Mouse (Mus musculus): ENCODE measurements around the gene Aff1.

The Aff1 gene

DNA sequence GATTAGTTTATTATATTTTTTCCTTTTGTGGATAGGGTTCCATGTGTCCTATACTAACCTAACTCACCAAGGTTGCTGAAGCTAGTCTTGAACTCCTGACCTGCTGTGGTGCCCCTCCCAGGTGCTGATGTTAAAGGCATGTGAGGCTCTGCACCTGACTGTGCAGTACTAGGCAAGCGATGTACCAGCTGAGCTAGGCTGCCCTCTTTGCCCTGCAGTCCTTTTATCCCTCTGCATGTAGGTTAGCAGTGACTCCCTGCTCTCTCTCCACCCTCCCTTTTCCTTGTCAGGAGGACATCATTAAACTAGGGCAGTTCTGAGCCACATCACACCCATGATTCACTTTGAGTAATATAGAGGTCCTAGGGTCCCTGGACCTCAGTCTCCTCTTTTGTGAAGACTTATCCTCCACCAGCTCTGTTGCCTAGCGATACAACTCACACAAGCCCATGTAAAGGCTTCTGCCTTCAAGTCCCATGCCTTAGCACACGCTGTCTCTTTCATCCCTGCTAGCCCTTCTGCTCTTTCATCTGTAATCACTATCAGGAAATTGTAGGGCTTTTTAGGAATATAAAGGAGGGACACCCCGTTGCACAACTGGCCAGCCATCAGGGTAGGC lies 35.7 kb downstream of the Aff1 start:
- DNase-seq: no peak

DNA sequence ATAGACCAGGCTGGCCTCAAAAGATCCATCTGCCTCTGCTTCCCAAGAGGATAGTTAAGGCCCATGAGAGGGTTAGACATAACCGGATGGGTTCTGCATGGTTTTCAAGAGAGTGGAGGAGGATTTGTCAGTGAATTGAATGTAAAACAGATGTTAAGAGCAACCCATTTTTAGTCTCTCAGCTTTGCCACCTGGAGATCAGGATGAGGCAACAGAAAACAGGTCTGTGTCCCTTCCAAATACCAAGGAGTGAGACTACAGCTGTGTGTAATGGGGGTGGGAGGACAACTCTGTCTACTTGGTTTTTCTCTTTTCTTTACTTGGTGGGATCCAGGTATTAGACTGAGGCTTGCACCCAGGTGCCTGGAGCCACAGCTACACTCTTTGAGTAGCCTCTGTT lies 37.1 kb downstream of the Aff1 start:
- no peak for DNase-seq

DNA sequence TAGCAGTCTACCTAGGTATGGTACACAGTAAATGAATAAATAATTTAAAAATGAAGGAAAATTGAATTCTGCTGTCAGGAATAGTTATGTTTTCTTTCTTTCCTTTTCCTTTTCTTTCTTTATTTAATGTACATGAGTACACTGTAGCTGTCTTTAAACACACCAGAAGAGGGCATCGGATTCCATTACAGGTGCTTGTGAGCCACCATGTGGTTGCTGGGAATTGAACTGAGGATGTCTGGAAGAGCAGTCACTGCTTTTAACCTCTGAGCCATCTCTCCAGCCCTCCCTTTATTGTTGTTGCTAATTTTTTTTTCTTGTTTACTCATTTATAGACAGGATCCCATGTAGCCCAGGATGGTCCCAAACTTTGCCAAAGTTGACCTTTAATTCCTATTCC lies 38.0 kb downstream of the Aff1 start:
- no peak for DNase-seq

DNA sequence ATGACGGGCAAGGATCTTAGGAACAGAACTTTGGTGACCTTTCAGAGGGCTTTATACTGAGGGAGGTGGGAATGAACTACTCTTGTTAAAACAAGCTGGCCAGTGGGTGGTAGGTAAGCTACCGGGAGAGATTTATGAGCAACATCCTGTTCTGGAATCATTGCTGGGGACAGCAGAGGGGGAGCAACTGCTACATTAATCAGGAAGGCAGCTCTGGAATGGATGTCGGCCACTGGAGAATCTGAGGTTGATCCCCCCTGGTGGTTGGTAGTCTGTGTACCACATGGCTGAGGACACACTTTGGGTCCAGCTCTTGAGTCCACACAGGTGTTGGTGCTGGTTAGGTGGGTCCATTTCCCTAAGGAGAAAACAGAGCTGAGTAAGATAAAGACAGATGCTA lies 38.6 kb downstream of the Aff1 start:
- peak in 1 of 2 experiments; percentile 14 for DNase-seq

DNA sequence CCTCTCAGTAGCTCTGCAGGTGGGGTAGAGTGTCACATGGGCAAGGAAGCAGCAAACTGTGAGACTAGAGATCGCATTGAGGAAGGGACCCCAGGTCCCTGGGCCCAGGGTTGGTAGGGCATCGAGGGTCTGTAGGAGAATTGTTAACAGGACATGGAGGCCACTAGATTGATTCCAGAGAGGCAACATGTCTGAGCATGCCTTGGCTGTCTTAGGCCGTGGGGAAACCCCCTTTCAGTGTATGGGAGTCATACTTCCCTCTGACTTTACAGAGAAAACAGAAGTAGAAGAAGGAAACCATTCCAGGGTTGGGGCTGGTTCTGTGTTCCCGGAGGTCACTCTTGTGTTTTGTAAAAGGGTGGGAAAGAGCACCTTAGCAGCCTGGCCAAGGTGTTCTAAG lies 40.4 kb downstream of the Aff1 start:
- no peak for DNase-seq

DNA sequence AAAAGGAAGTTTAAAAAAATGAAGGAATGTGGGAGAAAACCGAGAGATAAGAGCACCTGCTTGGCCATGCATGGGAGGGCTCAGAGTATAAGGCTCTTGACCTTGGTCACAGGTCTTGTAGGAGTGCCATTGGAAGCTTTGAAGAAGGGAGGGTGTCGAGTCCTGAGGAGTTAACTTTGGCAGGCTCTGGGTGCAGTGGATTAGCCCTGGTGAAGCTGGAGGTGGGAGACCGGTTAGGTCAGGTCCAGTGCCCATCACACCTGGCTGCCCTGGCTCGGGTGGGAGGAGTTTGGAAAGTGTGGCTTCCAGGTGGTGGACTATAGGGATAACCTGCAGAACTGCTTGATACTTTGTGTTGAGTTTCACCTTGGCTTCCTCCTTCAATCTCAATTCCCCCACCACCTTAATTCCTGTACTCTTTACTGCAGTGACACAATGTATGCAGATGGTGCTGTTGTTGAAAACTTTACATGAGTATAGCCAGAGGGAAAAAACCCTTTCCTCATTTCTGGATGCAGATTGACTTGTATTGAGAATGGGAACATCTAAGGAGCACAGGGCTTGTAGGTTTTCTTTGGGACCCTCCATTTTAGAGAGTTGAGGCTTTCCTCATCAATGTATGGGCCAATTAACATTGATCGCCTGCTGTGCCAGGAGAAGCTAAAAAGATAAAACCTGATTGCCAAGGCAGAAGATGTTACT lies 43.4 kb downstream of the Aff1 start:
- DNase-seq: peak; percentile 54 to 72

DNA sequence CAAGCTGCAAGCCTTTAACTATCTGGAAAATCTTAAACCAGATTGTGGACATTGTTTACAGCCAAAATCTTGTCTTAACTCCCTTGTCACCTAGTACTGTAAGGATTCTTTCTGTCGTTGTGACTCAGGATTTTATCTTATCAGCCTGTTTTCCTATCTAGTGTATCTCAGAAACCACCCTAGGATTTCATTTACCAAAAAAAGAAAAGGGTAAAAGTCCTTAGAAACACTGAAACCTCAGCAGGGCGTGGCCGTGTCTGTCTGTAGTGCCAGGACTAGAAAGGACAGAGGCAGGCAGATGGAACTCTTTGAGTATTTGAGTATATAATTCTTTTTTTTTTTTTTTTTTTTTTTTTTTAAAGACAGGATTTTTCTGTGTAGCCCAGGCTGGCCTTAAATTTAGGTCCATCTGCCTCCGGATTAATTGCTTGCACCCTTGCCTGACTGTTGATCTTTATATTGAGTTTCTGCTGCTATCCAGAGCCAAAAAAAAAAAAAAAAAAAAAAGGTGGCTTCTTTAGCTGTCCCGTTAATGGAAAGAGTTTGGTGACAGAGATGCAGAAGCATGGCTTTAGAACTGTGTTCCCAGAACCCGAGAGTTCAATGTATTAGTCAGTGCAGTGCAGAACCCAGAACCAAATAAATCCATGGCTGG lies 44.5 kb downstream of the Aff1 start:
- no peak for DNase-seq

DNA sequence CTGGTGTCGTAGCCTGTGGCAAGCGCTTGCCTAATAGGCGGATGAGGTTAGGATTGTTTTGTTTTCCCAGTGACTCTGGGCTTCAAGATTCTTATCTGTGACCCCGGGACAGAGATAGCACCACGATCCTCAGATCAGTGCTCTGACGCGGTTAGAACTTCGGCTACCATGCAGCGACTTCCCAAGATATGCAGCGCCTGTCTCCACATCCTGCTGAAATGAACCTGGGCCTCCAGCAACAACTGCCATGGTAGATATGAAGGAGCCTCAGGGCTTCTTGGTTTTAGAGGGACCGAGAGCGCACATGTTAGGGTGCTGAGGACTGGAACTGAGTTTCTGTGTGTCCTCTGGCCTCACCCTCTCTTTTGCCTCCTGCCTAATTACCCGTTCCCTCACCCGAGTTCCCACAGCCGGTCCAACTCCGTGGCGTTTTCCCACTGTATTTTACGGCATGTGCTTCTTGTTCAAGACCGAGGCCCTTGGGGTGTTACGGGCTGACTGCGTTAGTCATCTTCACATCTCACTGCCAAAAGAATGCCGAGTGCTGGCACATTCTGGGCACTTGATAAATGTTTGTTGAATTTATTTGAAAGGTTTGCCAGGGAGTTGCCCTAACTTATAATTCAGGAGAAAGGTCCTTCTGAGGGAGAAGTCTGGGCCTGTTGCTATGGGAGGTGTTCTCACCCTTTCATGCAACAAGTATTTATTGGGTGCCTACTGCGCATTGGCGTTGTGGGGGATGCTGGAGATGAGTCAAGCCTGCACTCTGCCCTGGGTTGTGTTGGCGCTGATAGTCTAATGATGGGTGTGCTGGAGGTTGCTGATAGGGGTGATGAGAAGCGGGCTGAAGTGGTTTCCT lies 45.3 kb downstream of the Aff1 start:
- peak in 1 of 2 experiments; percentile 32 for DNase-seq

DNA sequence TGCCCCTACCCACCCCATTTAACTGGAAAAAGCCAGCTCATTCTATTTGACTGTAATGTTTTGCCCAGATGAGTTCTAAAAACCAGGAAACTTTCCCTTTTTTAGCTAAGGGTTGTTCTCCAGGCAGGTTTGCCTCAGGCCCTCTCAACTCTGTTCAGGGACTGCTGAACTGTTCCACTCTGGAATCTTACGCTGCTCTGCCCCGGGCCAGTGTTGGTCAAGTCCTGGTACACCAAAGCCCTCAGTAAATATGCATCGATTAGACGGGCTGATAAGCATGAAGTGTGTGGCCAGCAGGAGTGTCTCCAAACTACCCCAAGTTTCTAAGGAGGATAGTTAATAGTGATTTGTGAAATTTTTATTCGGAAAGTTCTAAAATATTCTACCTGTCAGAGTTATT lies 46.3 kb downstream of the Aff1 start:
- peak in 1 of 2 experiments; percentile 34 for DNase-seq

DNA sequence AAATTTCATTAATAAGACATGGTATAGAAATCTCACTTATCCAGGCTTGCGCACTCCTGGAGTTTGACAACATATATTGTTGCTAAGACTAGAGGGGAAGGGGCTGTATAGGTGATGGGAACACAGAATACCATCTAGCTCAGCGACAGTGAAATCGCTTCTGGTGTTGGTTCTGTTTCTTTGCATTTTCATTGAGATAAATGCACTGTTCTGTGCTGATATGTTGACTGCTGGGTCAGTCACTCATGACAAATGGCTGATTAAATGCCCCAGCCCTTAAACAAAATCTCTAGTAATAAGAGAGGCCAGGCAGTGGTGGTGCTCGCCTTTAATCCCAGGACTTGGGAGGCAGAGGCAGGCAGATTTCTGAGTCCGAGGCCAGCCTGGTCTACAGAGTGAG lies 47.0 kb downstream of the Aff1 start:
- DNase-seq: no peak

DNA sequence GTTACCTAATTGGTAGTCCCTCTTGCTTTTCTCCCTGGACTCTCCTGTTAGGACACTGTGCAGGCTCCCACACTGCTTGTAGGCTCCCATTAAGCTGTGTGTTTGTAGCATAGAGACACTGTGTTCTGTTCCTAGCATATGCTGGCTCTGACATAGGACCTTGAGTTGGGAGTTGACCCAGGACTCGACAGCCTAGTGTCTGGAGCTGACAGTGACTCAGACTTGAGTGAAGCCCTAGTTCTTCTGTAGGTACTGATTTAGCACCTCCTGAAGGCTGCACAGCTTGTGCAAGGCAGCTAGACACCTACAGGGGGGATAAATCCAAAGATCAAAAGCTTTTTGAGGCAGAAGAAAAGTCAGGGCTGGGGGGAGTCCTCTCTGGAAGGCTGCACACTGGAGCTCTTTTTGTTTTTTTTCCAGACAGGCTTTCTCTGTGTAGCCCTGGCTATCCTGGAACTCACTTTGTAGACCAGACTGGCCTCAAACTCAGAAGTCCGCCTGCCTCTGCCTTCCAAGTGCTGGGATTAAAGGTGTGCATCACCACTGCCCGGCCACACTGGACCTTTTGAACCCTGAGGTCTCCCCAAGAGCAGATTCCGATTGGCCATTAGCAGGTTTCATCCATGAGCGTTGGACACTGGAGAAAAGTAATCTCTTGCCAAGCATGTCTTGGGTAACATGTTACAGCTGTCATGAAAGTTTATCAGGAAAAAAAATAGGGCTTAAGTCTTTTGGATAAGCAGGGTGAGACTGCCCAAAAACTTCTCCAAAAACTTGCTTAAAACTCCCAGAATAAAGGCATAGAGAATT lies 48.1 kb downstream of the Aff1 start:
- DNase-seq: no peak

DNA sequence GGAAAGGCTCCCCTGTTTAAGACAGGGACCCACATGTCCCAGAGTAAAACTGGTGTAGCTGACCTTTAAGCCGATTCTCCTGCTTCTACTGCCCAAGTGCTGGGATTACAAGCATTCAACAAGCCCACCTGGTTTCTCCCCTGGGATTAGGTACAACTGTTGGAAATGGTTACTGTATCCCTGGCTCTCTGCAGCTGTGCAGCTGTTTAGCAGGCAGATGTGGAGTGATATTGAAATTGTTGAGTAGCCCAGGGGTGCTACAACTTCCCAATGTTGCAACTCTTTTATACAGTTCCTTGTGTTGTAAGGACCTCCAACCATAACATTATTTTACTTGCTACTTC lies 48.7 kb downstream of the Aff1 start:
- DNase-seq: no peak

DNA sequence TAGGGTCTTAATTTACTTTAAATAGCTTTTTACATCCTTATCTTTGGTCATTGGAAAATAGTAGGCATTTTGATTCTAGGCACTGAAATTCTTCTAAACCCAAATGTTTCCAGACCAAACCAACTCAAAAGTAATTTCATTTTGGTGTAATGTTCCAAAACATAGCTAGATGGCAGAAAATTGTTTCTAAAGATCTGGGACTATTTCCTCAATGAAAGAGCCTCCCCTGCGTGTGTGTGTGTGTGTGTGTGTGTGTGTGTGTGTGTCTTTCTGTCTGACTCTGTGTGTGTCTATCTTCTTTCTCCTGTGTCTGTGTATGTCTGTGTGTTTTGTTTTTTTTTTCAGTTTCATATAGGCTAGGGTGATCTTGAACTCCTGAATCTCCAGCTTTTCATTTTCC lies 49.3 kb downstream of the Aff1 start:
- DNase-seq: no peak

DNA sequence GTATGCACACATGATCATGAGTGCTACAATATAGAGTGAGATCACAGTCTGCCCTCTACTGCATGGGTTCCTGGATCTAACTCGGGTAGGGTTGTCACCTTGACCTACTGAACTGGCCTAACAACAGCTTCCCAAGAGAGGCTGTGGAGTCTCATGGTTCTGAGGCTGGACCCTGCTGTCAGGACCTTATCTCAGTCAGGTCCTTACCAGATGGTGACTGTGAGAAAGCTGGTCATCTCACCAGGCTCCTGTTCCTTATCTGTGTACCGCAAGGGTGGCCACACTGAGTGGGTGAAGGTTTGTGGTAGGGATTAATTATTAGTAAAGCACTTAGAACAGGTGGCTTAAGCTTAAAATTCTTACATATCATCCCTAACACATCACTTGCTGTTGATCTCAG lies 49.8 kb downstream of the Aff1 start:
- DNase-seq: no peak

DNA sequence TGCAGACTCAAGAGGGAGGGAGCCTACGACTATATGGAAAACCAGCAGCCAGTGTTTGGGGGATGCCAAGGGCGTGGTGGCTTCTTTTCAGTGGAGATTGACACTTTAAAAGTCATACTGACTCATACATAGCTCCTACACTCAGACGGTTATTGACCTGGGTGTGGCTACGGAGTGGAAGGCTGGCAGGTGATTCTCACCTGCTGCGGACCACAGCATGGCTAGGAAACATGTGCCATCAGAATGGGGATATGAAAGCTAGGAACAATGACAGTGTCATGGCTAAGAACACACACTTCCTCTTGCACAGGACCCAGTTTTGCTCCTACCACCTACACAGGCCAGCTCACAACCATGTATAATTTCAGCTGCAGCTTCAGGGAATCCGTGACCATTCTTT lies 52.4 kb downstream of the Aff1 start:
- no peak for DNase-seq

DNA sequence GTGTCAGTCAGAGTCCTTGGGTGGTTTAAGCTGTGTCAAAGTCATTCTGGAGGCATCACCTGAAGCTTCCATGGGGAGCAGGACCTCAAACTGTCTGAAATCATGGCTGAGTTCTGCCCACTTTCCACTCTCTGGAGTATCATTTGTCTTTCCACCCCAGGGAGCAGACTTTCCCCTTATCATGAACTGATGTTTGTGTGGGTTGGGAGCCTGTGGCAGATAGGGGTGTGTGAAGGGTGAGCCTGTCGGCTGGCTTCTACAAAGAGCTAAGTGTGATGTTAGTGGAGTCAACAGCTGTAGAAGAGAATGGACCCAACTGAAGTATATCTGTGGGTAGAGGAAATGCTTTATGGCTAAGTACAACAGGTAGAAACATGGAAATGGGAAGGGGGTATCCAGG lies 53.5 kb downstream of the Aff1 start:
- no peak for DNase-seq

DNA sequence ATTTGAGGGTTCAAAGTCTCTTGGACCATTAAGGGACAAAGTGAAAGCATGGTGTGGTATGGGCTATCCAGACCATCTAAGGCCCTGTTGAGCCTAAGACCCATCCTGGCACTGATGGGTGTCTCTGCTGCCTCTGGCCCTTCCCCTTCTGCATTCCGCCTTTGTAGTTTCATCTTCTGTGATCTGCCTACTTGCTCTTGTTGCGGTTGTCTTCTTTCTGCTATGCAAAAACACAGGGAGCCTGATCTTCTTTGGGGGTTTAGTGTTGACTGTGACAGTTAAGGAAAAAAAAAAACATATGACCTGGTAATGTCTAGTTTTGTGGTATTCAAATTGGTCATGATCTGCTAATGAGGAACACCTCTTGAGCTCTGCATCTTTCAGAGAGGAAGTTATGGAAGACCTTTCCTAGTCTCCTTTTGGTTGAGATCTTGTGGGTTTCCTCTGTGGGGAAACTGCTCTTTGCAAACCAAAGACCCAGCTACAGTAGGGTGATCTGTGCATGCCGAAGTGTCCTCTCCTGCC lies 54.4 kb downstream of the Aff1 start:
- no peak for DNase-seq

DNA sequence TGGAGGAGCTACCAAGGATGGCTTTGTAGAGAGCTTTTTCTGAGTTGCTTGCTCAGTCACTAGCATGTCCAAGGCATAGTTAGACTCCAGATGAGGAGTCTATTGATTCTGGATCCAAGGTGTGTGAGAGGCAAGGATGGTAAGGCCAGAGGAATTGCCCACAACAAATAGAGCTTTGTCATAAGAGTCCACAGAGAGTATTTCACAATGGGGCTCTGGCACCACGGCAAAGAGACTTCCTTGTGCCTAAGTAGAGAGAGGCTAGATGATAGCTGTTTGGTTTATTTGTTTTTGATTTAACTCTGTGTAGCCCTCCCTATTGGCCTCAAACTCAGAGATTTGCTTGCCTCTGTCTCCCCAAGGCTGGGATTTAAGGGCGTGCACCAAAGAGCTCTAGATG lies 54.9 kb downstream of the Aff1 start:
- DNase-seq: no peak

DNA sequence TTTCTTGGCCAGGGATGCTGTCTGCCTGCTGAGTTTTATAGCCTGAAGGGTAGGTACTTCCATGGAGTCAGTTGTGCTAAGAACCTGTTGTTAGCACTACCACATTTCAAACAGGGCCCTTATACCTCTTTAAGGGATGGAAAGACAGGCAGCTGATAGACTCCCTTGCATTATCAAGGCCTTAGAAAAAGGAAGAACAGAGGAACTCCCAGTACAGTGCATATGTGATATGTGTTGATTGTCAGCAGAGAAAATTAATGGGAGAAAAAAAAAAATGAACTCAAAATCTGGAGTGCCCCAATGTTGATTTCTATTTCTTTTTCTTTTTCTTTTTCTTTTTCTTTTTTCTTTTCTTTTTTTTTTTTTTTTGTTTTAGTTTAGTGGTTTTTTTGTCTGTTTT lies 56.2 kb downstream of the Aff1 start:
- DNase-seq: no peak

DNA sequence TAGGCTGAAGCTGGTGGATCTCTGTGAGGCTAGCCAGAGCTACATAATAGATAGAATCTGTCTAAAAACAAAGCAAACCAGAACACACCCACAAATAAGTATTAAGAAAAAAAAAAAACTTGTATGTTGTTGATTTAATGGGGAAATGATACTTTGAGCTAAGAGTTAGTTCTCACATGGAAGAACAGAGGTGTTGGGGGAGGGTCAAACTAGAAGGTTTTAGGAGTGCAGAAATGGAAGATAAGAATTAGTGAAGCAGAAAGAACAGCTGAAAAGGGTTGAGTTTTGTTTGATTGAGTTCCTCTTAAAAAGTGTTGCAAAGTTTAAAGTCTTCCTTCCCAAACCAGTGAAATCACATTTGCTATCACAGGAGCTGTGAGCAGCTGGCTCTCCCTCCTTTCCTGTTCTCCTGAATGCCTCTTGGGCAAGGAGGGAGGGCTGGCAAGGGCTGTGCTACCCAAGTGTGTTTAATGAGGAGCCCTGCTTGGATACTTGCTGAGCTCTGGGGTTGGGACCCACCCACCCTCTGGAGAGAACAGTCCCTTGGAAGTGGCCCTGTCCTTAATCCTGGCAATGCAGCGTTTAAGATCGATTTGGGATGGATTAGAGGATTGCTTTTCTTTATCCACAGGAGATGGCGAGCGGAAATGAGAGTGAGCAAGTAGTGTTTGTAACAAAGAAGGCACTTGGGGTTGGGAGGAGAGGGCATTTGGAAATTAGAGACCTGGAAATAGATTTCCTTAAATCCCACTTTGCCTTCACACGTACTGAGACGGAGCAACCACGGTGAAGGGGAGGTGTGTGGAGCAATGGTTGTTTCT lies 57.5 kb downstream of the Aff1 start:
- DNase-seq: peak in 1 of 2 experiments; percentile 38

All from kidney, postnatal 4 days (tissue).